Mouse (Mus musculus) liver, embryonic 13.5 days (tissue): ENCODE results near the gene Atp2b2. TPM values are rescaled to one million over a fixed set of nuclear protein-coding genes. Genes with fewer than 3 reads are reported as not detected.

Experiments
- ATAC-seq: fragments of 200-750 bp; cut with Nextera tagmentation; 2 replicates; pipeline ENCODE4 v1.8.0; 2017; ENCODE audit warnings: low read depth, mild to moderate bottlenecking, moderate number of reproducible peaks, moderate library complexity
- DNase-seq: peaks from one replicate; pipeline ENCODE4 v3.0.0; 2022
- H3K27ac ChIP-seq: fragments of 300-500 bp; sonication (generic); 2 replicates; pipeline ENCODE4 v1.5.1; 2015; ENCODE audit warnings: moderate library complexity, mild to moderate bottlenecking, inconsistent platforms
- H3K27me3 ChIP-seq: fragments of 300-500 bp; sonication (generic); 2 replicates; pipeline ENCODE4 v1.6.1; 2015; ENCODE audit warnings: mild to moderate bottlenecking, inconsistent platforms
- H3K36me3 ChIP-seq: fragments of 300-500 bp; sonication (generic); 2 replicates; pipeline ENCODE4 v1.6.1; 2015; ENCODE audit warnings: mild to moderate bottlenecking, inconsistent platforms
- H3K4me1 ChIP-seq: fragments of 300-500 bp; sonication (generic); replicated peaks from 2 replicates; pipeline ENCODE4 v1.6.1; 2015; ENCODE audit warnings: inconsistent platforms
- H3K4me2 ChIP-seq: fragments of 300-500 bp; sonication (generic); 2 replicates; pipeline ENCODE4 v1.6.1; 2015; ENCODE audit warnings: inconsistent platforms, mild to moderate bottlenecking, moderate library complexity
- H3K4me3 ChIP-seq: fragments of 300-500 bp; sonication (generic); replicated peaks from 2 replicates; pipeline ENCODE4 v1.5.1; 2015; ENCODE audit warnings: mild to moderate bottlenecking, inconsistent platforms
- H3K9ac ChIP-seq: fragments of 300-500 bp; sonication (generic); 2 replicates; pipeline ENCODE4 v1.6.1; 2015; ENCODE audit warnings: mild to moderate bottlenecking, inconsistent platforms
- H3K9me3 ChIP-seq: fragments of 300-500 bp; sonication (generic); replicated peaks from 2 replicates; pipeline ENCODE4 v1.6.1; 2016; ENCODE audit warnings: inconsistent platforms
- WGBS: fragments of 180-500 bp; shearing (Covaris S2); methylation state at CpG from one replicate; pipeline ENCODE4 v1.1.7; 2015; ENCODE audit not compliant: insufficient replicate concordance; 5-methylcytosine and 5-hydroxymethylcytosine counted together
- polyA plus RNA-seq: library from polyadenylated mRNA; unstranded; fragments of >200 nt; fragmentation: Nextera tagmentation; extraction: Ambion mirVana; gene quantifications from 2 replicates; pipeline ENCODE4 v1.2.1, GENCODE M21; 2015

Gene Atp2b2
- polyA plus RNA-seq, 1 experiment from 2014 or later = 0.58 TPM

GRCm38 (mm10) chr6:114012834-114013233 is 29.6 kb downstream of the Atp2b2 start:
- DNase-seq (no peak), ATAC-seq (peak; percentile 45; the same call in 1 of the 2 replicates)
- Histone ChIP-seq H3K4me1 (no peaks in the 10 kb centered on the region), H3K4me2 (no peak overlapping the region), H3K9me3 (no peaks in the 10 kb centered on the region), H3K9ac (no peak overlapping the region), H3K27me3 (no peaks in the 10 kb centered on the region), H3K4me3 (no peak overlapping the region), H3K36me3 (no peaks in the 10 kb centered on the region), H3K27ac (no peak overlapping the region)
- 30% methylated on average over 9 of the region's 9 CpGs for WGBS

DNA sequence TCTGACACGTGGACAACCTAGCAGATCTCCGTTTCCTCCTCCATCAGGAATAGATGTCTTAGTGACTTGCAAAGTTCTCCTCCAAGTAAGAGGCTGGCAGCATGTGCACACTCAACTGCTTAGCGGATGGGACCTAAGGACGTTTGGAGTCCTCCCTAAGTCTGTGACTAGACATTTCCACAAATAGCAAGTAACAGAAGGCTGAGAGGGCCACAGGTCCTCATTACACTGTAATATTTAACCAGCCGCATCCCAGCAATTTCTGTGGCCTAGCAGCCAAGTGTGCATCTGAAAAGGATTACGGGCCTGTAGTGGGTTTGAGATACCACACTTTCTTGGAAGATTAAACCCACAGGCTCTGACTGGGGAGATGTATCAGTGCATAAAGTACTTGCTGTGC is 30.4 kb downstream of the Atp2b2 start:
- no peaks in the 10 kb centered on the region for H3K9me3 ChIP-seq
- no peak overlapping the region for H3K4me2 ChIP-seq
- H3K4me3 ChIP-seq = no peak overlapping the region
- DNase-seq (no peak), ATAC-seq (no peak)
- H3K4me1 ChIP-seq = no peaks in the 10 kb centered on the region
- 0 out of 2 replicates have a peak, but pooled peaks cover 4% of the 10 kb centered on the region for H3K27me3 ChIP-seq
- H3K27ac ChIP-seq = no peak overlapping the region
- H3K9ac ChIP-seq = no peak overlapping the region
- 67% methylated on average over 6 of the region's 6 CpGs for WGBS
- no peaks in the 10 kb centered on the region for H3K36me3 ChIP-seq

DNA sequence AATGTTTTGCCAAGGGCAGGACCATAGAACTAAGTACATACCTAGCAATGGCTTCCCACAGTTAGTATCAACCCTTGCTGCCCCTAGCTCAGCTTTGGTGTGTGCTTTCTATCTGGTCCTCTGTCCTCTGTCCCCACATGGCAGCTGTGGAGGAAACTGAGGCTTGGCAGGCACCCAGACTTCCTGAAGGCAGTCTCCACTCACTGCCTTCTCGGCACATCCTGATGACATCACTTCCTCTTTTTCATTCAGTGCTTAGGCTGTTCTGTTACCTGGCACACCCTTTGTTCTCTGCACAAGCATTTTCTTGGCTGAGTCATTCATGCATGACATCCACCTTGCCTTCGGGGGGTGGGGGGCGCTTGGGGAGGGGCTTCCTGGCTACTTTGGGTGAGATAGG is 38.6 kb downstream of the Atp2b2 start:
- H3K4me2 ChIP-seq = no peak overlapping the region
- no peak overlapping the region for H3K9ac ChIP-seq
- no peak overlapping the region for H3K4me3 ChIP-seq
- no peaks in the 10 kb centered on the region for H3K9me3 ChIP-seq
- H3K36me3 ChIP-seq = no peaks in the 10 kb centered on the region
- H3K27me3 ChIP-seq = 0 out of 2 replicates have a peak, but pooled peaks cover 4% of the 10 kb centered on the region
- no peaks in the 10 kb centered on the region for H3K4me1 ChIP-seq
- 43% methylated on average over 3 of the region's 3 CpGs for WGBS
- no peak overlapping the region for H3K27ac ChIP-seq
- no peak for DNase-seq
- no peak for ATAC-seq

DNA sequence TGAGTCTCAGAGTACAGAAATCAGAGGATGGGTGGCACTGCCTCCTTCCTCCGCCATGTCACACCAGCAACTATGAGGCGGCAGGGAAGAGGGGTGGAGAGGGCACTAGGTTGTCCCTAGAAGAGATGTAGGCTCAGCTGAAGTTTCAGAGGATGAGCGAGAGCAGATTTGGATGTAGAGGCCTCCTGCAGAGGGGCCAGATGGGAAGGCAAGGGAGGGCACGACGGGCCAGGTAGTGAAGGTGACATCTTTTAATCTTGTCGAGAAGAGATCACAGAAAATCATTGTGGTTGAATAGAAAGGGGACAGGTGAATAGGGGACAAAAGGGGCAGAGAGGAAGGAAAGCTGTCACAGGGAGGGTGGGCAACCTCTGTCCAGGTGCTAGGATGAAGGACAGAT is 41.5 kb downstream of the Atp2b2 start:
- Histone ChIP-seq H3K27me3 (no peaks in the 10 kb centered on the region), H3K4me3 (no peak overlapping the region), H3K4me1 (no peaks in the 10 kb centered on the region), H3K36me3 (no peaks in the 10 kb centered on the region), H3K9ac (no peak overlapping the region), H3K27ac (no peak overlapping the region), H3K4me2 (no peak overlapping the region), H3K9me3 (no peaks in the 10 kb centered on the region)
- no peak for DNase-seq
- no peak for ATAC-seq
- 54% methylated on average over 6 of the region's 6 CpGs for WGBS

GRCm38 (mm10) chr6:114000304-114000703 is 42.1 kb downstream of the Atp2b2 start:
- no peaks in the 10 kb centered on the region for H3K36me3 ChIP-seq
- H3K4me3 ChIP-seq = no peak overlapping the region
- 53% methylated on average over 7 of the region's 7 CpGs for WGBS
- no peaks in the 10 kb centered on the region for H3K9me3 ChIP-seq
- no peak overlapping the region for H3K27ac ChIP-seq
- no peak overlapping the region for H3K9ac ChIP-seq
- H3K4me2 ChIP-seq = no peak overlapping the region
- ATAC-seq (no peak), DNase-seq (no peak)
- no peaks in the 10 kb centered on the region for H3K4me1 ChIP-seq
- no peaks in the 10 kb centered on the region for H3K27me3 ChIP-seq

DNA sequence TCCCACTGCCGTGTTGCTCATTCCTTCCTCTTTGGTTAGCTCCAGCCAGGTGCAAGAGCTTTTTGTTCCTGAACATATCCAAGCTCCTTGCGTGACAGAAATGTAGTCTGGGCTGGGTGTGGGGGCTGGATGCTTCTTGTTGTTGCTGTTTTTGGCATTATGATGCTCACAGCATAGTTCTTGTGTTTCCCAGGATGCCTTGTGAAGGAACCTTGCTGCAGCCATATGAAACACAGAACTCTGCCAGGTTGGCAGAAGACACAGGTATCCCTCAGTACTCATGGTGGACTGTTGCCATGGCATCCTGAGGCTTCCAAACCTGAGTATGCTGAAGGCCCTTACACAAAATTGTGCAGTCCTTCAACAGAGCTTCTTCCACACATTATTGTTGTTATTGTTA is 44.0 kb downstream of the Atp2b2 start:
- Histone ChIP-seq H3K4me1 (no peaks in the 10 kb centered on the region), H3K27me3 (no peaks in the 10 kb centered on the region), H3K36me3 (no peaks in the 10 kb centered on the region), H3K4me2 (no peak overlapping the region), H3K27ac (no peak overlapping the region), H3K9me3 (no peaks in the 10 kb centered on the region), H3K9ac (no peak overlapping the region), H3K4me3 (no peak overlapping the region)
- WGBS = 54% methylated on average over 2 of the region's 2 CpGs
- DNase-seq (no peak), ATAC-seq (no peak)

GRCm38 (mm10) chr6:113994176-113994575 is 48.2 kb downstream of the Atp2b2 start:
- H3K4me2 ChIP-seq = no peak overlapping the region
- no peak overlapping the region for H3K4me3 ChIP-seq
- no peaks in the 10 kb centered on the region for H3K36me3 ChIP-seq
- no peak overlapping the region for H3K27ac ChIP-seq
- no peaks in the 10 kb centered on the region for H3K9me3 ChIP-seq
- no peak for ATAC-seq
- 73% methylated on average over 5 of the region's 5 CpGs for WGBS
- no peak for DNase-seq
- no peaks in the 10 kb centered on the region for H3K4me1 ChIP-seq
- no peaks in the 10 kb centered on the region for H3K27me3 ChIP-seq
- no peak overlapping the region for H3K9ac ChIP-seq

DNA sequence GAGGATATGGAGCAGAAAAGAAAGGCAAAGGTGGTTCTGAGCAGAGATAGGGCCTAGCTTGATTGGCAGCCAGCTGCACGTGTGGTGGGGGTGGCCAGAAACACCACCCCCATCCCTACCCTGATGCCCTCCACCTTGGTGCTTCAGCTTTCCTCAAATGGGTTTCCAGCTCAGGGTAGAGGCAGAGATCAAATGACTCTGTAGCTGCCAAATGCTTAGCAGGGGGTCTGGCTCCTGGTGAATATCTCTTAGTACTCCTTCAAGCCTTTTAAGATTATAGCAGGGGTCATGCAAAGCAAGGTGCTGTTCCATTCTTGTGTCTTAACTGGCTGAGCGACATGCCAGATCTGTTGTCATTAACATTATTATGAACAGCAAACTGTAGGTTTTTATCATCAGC is 50.3 kb downstream of the Atp2b2 start:
- Histone ChIP-seq H3K4me3 (no peak overlapping the region), H3K4me2 (no peak overlapping the region), H3K9ac (no peak overlapping the region), H3K9me3 (no peaks in the 10 kb centered on the region), H3K4me1 (no peaks in the 10 kb centered on the region), H3K27me3 (no peaks in the 10 kb centered on the region), H3K36me3 (no peaks in the 10 kb centered on the region), H3K27ac (no peak overlapping the region)
- ATAC-seq = no peak
- no peak for DNase-seq
- WGBS = 39% methylated on average over 2 of the region's 2 CpGs

GRCm38 (mm10) chr6:113991482-113991881 is 50.9 kb downstream of the Atp2b2 start:
- Histone ChIP-seq H3K4me2 (no peak overlapping the region), H3K9me3 (no peaks in the 10 kb centered on the region), H3K9ac (no peak overlapping the region), H3K4me1 (no peaks in the 10 kb centered on the region), H3K27me3 (no peaks in the 10 kb centered on the region), H3K4me3 (no peak overlapping the region), H3K27ac (no peak overlapping the region), H3K36me3 (no peaks in the 10 kb centered on the region)
- DNase-seq (no peak), ATAC-seq (no peak)
- 51% methylated on average over 11 of the region's 11 CpGs for WGBS

DNA sequence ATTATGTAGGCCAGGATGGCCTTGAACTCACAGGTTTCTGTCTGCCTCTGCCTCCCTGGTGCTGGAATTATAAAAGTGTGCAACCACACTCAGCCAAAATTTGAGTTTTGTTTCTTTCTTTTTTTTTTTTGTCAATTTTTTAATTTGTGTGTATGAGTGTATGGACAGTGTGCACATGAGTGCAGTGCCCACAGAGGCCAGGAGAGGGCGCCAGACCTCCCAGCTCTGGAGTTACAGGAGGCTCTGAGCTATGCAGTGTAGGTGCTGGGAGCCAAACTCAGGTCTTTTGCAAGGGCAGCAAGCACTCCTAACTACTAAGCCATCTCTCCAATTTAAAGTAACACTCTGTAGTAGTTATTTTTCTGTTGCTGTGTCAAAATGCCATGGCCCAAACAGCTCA is 52.4 kb downstream of the Atp2b2 start:
- 0% methylated on average over 1 of the region's 1 CpGs for WGBS
- Histone ChIP-seq H3K4me1 (no peaks in the 10 kb centered on the region), H3K36me3 (no peaks in the 10 kb centered on the region), H3K9me3 (no peaks in the 10 kb centered on the region), H3K27ac (no peak overlapping the region), H3K4me2 (no peak overlapping the region), H3K9ac (no peak overlapping the region), H3K27me3 (no peaks in the 10 kb centered on the region), H3K4me3 (no peak overlapping the region)
- ATAC-seq = no peak
- no peak for DNase-seq

DNA sequence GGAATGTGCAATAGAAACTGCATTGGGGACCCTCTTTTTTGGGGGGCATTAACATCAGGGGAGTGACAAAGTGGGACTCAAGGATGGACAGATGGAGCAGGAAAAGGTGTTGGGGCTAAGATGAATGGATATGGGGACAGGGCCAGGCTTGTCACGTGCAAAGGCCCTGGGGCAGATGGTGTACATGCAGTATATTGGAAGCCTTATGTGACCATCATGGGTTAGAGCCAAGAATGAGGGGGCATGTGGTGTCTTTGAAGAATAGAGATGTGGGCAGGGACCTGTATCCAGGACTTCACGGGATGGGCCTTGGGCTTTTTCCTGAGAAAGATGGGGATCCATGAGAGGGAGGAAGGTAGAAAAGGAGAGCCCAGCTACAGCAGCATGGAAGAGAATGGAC is 53.9 kb downstream of the Atp2b2 start:
- no peak overlapping the region for H3K9ac ChIP-seq
- no peak for DNase-seq
- H3K4me1 ChIP-seq = no peaks in the 10 kb centered on the region
- H3K4me3 ChIP-seq = no peak overlapping the region
- WGBS = 59% methylated on average over 2 of the region's 2 CpGs
- H3K9me3 ChIP-seq = no peaks in the 10 kb centered on the region
- no peak for ATAC-seq
- no peak overlapping the region for H3K4me2 ChIP-seq
- H3K27me3 ChIP-seq = no peaks in the 10 kb centered on the region
- H3K27ac ChIP-seq = no peak overlapping the region
- H3K36me3 ChIP-seq = no peaks in the 10 kb centered on the region

- 54% methylated on average over 4 of the region's 4 CpGs for WGBS
- Histone ChIP-seq H3K9me3 (no peaks in the 10 kb centered on the region), H3K4me1 (no peaks in the 10 kb centered on the region), H3K27me3 (no peaks in the 10 kb centered on the region), H3K27ac (no peak overlapping the region), H3K9ac (no peak overlapping the region), H3K4me2 (no peak overlapping the region), H3K4me3 (no peak overlapping the region), H3K36me3 (no peaks in the 10 kb centered on the region)
- ATAC-seq = no peak
- no peak for DNase-seq
Observed at GRCm38 (mm10) chr6:113986671-113987070, 55.7 kb downstream of the Atp2b2 start.
